Mouse (Mus musculus) ES-Bruce4 (cell line): ENCODE results near the gene Mettl24.
"Not testable (repeated sequence)": the region's sequence is repeated elsewhere in the genome, so short reads cannot be mapped to it uniquely, and the experiment has no call there.

Experiments used
- CTCF ChIP-seq: IDR thresholded peaks from one replicate; pipeline ENCODE4 v1.8.1; 2011; ENCODE audit warnings: low read depth, low read length
- EP300 ChIP-seq: IDR thresholded peaks from 2 replicates; pipeline ENCODE4 v1.6.1; 2011; ENCODE audit warnings: low read depth, low read length; ENCODE audit not compliant: insufficient read depth
- POLR2A ChIP-seq: IDR thresholded peaks from one replicate; pipeline ENCODE4 v1.8.1; 2011; ENCODE audit warnings: low read length; ENCODE audit not compliant: insufficient read depth

GRCm38 (mm10) chr10:40759391-40760194, 76.5 kb downstream of the Mettl24 start:
- not testable (repeated sequence) for TF ChIP-seq CTCF, POLR2A, EP300
